Mouse (Mus musculus): Measurements from ENCODE around the gene Nbeal1. TPM values are rescaled to one million over a fixed set of nuclear protein-coding genes. Genes with fewer than 3 reads are reported as not detected.

Nbeal1 gene
- total and polyA plus RNA-seq, 2 experiments: 1.4 to 38.1 TPM

DNA sequence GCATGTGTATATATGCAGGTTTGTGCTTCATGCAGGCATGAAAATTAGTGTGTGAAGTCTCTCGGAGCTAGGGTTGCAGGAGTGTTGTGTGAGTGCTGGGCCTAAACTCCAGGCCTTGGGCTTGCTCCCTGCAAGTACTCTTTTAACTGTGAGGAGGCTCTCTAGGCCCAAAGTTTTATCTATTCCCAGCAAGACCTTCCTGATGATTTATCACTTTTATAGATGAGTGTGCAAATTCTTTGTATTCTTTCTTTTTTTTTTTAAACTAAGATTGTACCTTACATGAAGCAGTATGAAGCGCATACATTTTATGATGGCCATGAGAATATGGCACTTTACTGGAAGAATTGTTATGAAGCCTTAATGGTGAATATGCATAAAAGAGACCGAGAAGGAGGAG, 87.7 kb downstream of the Nbeal1 start:
- Histone ChIP-seq H3K27me3 (ENCODE audit: control insufficient read depth, insufficient read depth, low read length) (no peaks in the 10 kb centered on the region), H3K79me2 (ENCODE audit: control insufficient read depth, insufficient read depth, low read length) (no peaks in the 10 kb centered on the region; the same call in 1 of the 2 replicates), H3K4me1 (ENCODE audit: control insufficient read depth, insufficient read depth, low read length) (peaks cover 5% of the 10 kb centered on the region; the same call in 1 of the 2 replicates), H3K27ac (replicated peaks; ENCODE audit: insufficient read depth, low read depth, low read length) (no peak overlapping the region), H3K9ac (ENCODE audit: low read depth, low read length) (no peak overlapping the region), H3K4me3 (ENCODE audit: insufficient read depth, low read depth, low read length) (no peak overlapping the region), H3K36me3 (ENCODE audit: control insufficient read depth, insufficient read depth, low read length) (peaks cover 54% of the 10 kb centered on the region)
- TF ChIP-seq POLR2A (IDR thresholded peaks at IDR 0.05; ENCODE audit: extremely low read depth, insufficient read depth, low read length): no peak
- TF ChIP-seq CTCF (IDR thresholded peaks at IDR 0.05; ENCODE audit: low read depth, low read length): no peak
- WGBS: 95% methylated on average over 3 of the region's 3 CpGs
- DNase-seq (ENCODE audit: extremely low read depth, low read depth, low spot score): no peak

GRCm38 (mm10) chr1:60269314-60269713, 88.9 kb downstream of the Nbeal1 start:
- TF ChIP-seq POLR2A (IDR thresholded peaks at IDR 0.05; ENCODE audit: extremely low read depth, insufficient read depth, low read length): no peak
- TF ChIP-seq CTCF (IDR thresholded peaks at IDR 0.05; ENCODE audit: low read depth, low read length): no peak
- H3K36me3 ChIP-seq (ENCODE audit: control insufficient read depth, insufficient read depth, low read length): peaks cover 50% of the 10 kb centered on the region
- no peaks in the 10 kb centered on the region for H3K27me3 ChIP-seq (ENCODE audit: control insufficient read depth, insufficient read depth, low read length)
- H3K4me3 ChIP-seq (ENCODE audit: insufficient read depth, low read depth, low read length): no peak overlapping the region
- H3K9ac ChIP-seq (ENCODE audit: low read depth, low read length): no peak overlapping the region
- peaks cover 5% of the 10 kb centered on the region; the same call in 1 of the 2 replicates for H3K4me1 ChIP-seq (ENCODE audit: control insufficient read depth, insufficient read depth, low read length)
- H3K79me2 ChIP-seq (ENCODE audit: control insufficient read depth, insufficient read depth, low read length): no peaks in the 10 kb centered on the region; the same call in 1 of the 2 replicates
- H3K27ac ChIP-seq (replicated peaks; ENCODE audit: insufficient read depth, low read depth, low read length): no peak overlapping the region
- peak; percentile 74 for DNase-seq (ENCODE audit: extremely low read depth, low read depth, low spot score)

GRCm38 (mm10) chr1:60272471-60272870, 92.1 kb downstream of the Nbeal1 start:
- TF ChIP-seq POLR2A (IDR thresholded peaks at IDR 0.05; ENCODE audit: extremely low read depth, insufficient read depth, low read length): no peak
- TF ChIP-seq CTCF (IDR thresholded peaks at IDR 0.05; ENCODE audit: low read depth, low read length): no peak
- H3K36me3 ChIP-seq (ENCODE audit: control insufficient read depth, insufficient read depth, low read length): peaks cover 47% of the 10 kb centered on the region
- no peak for DNase-seq (ENCODE audit: extremely low read depth, low read depth, low spot score)
- H3K27ac ChIP-seq (replicated peaks; ENCODE audit: insufficient read depth, low read depth, low read length): no peak overlapping the region
- H3K79me2 ChIP-seq (ENCODE audit: control insufficient read depth, insufficient read depth, low read length): no peaks in the 10 kb centered on the region
- no peaks in the 10 kb centered on the region for H3K27me3 ChIP-seq (ENCODE audit: control insufficient read depth, insufficient read depth, low read length)
- no peak overlapping the region for H3K9ac ChIP-seq (ENCODE audit: low read depth, low read length)
- no peak overlapping the region for H3K4me3 ChIP-seq (ENCODE audit: insufficient read depth, low read depth, low read length)
- 81% methylated on average over 2 of the region's 2 CpGs for WGBS
- peaks cover 5% of the 10 kb centered on the region; the same call in 1 of the 2 replicates for H3K4me1 ChIP-seq (ENCODE audit: control insufficient read depth, insufficient read depth, low read length)

DNA sequence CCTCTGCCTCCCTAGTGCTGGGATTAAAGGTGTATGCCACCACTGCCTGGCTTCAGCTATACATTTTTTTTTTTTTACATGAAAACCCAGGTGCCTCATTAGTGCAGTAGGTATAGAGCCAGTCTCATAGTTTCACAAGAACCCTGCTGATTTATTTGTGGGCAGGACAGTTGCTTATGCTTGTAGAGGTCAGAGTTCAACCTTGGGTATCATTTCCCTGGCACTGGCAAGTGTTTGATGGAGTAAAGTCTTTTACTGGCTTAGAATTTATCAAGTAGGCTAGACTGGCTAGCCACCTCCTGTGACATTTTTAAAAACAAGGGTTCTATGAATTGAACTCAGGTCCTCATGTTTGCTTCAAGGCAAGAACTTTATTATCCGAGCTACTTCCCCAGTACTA, 113.5 kb downstream of the Nbeal1 start:
- H3K27ac ChIP-seq (replicated peaks; ENCODE audit: insufficient read depth, low read depth, low read length): peak overlapping the region; percentile 80
- H3K36me3 ChIP-seq (ENCODE audit: control insufficient read depth, insufficient read depth, low read length): peaks cover 44% of the 10 kb centered on the region
- no peak overlapping the region for H3K9ac ChIP-seq (ENCODE audit: low read depth, low read length)
- 23% methylated on average over 1 of the region's 1 CpGs for WGBS
- peak; percentile 95 for DNase-seq (ENCODE audit: extremely low read depth, low read depth, low spot score)
- TF ChIP-seq POLR2A (IDR thresholded peaks at IDR 0.05; ENCODE audit: extremely low read depth, insufficient read depth, low read length) (no peak), CTCF (IDR thresholded peaks at IDR 0.05; ENCODE audit: low read depth, low read length) (no peak)
- peaks cover 3% of the 10 kb centered on the region for H3K4me1 ChIP-seq (ENCODE audit: control insufficient read depth, insufficient read depth, low read length)
- H3K27me3 ChIP-seq (ENCODE audit: control insufficient read depth, insufficient read depth, low read length): no peaks in the 10 kb centered on the region
- no peaks in the 10 kb centered on the region for H3K79me2 ChIP-seq (ENCODE audit: control insufficient read depth, insufficient read depth, low read length)
- H3K4me3 ChIP-seq (ENCODE audit: insufficient read depth, low read depth, low read length): no peak overlapping the region

GRCm38 (mm10) chr1:60342808-60343629, 162.6 kb downstream of the Nbeal1 start, which contains the start of gene Cyp20a1:
TSS of gene Cyp20a1 (plus strand) at chr1:60343323.
- Histone ChIP-seq H3K9ac (ENCODE audit: low read depth, low read length) (peak within 1 kb of the TSS; percentile 82), H3K36me3 (ENCODE audit: control insufficient read depth, insufficient read depth, low read length) (peaks cover 7% of the 10 kb centered on the region), H3K4me3 (ENCODE audit: insufficient read depth, low read depth, low read length) (peak within 1 kb of the TSS; percentile 71), H3K79me2 (ENCODE audit: control insufficient read depth, insufficient read depth, low read length) (no peaks in the 10 kb centered on the region), H3K27ac (replicated peaks; ENCODE audit: insufficient read depth, low read depth, low read length) (peak within 1 kb of the TSS; percentile 65), H3K27me3 (ENCODE audit: control insufficient read depth, insufficient read depth, low read length) (no peaks in the 10 kb centered on the region), H3K4me1 (ENCODE audit: control insufficient read depth, insufficient read depth, low read length) (peaks cover 1% of the 10 kb centered on the region; the same call in 1 of the 2 replicates)
- WGBS: 1% methylated on average over 58 of the region's 60 CpGs
- peak; percentile 77 for DNase-seq (ENCODE audit: extremely low read depth, low read depth, low spot score)
- TF ChIP-seq CTCF (IDR thresholded peaks at IDR 0.05; ENCODE audit: low read depth, low read length) (no peak), POLR2A (IDR thresholded peaks at IDR 0.05; ENCODE audit: extremely low read depth, insufficient read depth, low read length) (peak; percentile 72; the same call in 1 of the 2 replicates)

Measured in liver, adult 2 months (tissue).